Mouse (Mus musculus) neural tube, embryonic 11.5 days (tissue): ENCODE measurements at regions not wholly inside any gene's neighbourhood (a gene's known extent, or its start where the extent isn't known, plus 50 kb on each side); places are given as distances from the start of the nearest gene placed in this dataset.
A peak's percentile ranks its signal among the peaks of the same experiment; 100 is the strongest.

Source experiments
- ATAC-seq: fragments of 200-750 bp; cut with Nextera tagmentation; 2 replicates; pipeline ENCODE4 v1.8.0; 2017; ENCODE audit warnings: moderate number of reproducible peaks, mild to moderate bottlenecking, moderate TSS enrichment, moderate library complexity; ENCODE audit not compliant: insufficient read depth, low FRiP score, low TSS enrichment
- DNase-seq: peaks from one replicate; pipeline ENCODE4 v3.0.0-alpha.2; 2015; ENCODE audit warnings: low spot score
- H3K27ac ChIP-seq: fragments of 300-500 bp; sonication (generic); 2 replicates; pipeline ENCODE4 v1.5.1; 2014; ENCODE audit warnings: low read depth, mild to moderate bottlenecking, low read length
- H3K27me3 ChIP-seq: fragments of 300-500 bp; sonication (generic); 2 replicates; pipeline ENCODE4 v1.6.1; 2014; ENCODE audit warnings: mild to moderate bottlenecking, low read length, mixed read lengths; ENCODE audit not compliant: control insufficient read depth, insufficient read depth
- H3K36me3 ChIP-seq: fragments of 300-500 bp; sonication (generic); 2 replicates; pipeline ENCODE4 v1.6.1; 2014; ENCODE audit warnings: mild to moderate bottlenecking, low read length, moderate library complexity, mixed read lengths; ENCODE audit not compliant: control insufficient read depth, insufficient read depth
- H3K4me1 ChIP-seq: fragments of 300-500 bp; sonication (generic); 2 replicates; pipeline ENCODE4 v1.6.1; 2014; ENCODE audit warnings: low read length, mixed read lengths; ENCODE audit not compliant: control insufficient read depth, insufficient read depth
- H3K4me2 ChIP-seq: fragments of 300-500 bp; sonication (generic); 2 replicates; pipeline ENCODE4 v1.6.1; 2014; ENCODE audit warnings: low read depth, mild to moderate bottlenecking, moderate library complexity
- H3K4me3 ChIP-seq: fragments of 300-500 bp; sonication (generic); 2 replicates; pipeline ENCODE4 v1.5.1; 2014; ENCODE audit warnings: low read depth, low read length
- H3K9ac ChIP-seq: fragments of 300-500 bp; sonication (generic); 2 replicates; pipeline ENCODE4 v1.6.1; 2014; ENCODE audit warnings: mild to moderate bottlenecking, low read length
- H3K9me3 ChIP-seq: fragments of 300-500 bp; sonication (generic); 2 replicates; pipeline ENCODE4 v1.6.1; 2016; ENCODE audit warnings: low read length; ENCODE audit not compliant: control insufficient read depth
- WGBS: fragments of 180-500 bp; shearing (Covaris S2); extraction: QIAGEN DNeasy Blood & Tissue Kit; methylation state at CpG from one replicate; pipeline ENCODE4 v1.1.7; 2014; 5-methylcytosine and 5-hydroxymethylcytosine counted together

GRCm38 (mm10) chr15:85676156-85676555 lies 58.6 kb upstream of the Ppara start:
- H3K4me1 ChIP-seq, result peaks cover 2% of the 10 kb centered on the region; the same call in 1 of the 2 replicates
- no peak overlapping the region for H3K27ac ChIP-seq
- ATAC-seq (no peak), DNase-seq (no peak)
- peaks cover 40% of the 10 kb centered on the region for H3K27me3 ChIP-seq
- no peak overlapping the region for H3K9ac ChIP-seq
- H3K4me2 ChIP-seq, result no peak overlapping the region
- H3K9me3 ChIP-seq, result no peaks in the 10 kb centered on the region
- H3K36me3 ChIP-seq, result no peaks in the 10 kb centered on the region
- no peak overlapping the region for H3K4me3 ChIP-seq
- WGBS, result 88% methylated on average over 3 of the region's 3 CpGs

- no peak overlapping the region for H3K4me2 ChIP-seq
- H3K36me3 ChIP-seq, result no peaks in the 10 kb centered on the region
- no peak for ATAC-seq
These were observed 57.9 kb upstream of the Ppara start for GRCm38 (mm10) chr15:85676871-85677270.

GRCm38 (mm10) chr15:85677381-85677780 lies 57.4 kb upstream of the Ppara start:
- no peak for ATAC-seq
- no peak overlapping the region for H3K9ac ChIP-seq
- H3K27ac ChIP-seq, result no peak overlapping the region
- no peak overlapping the region for H3K4me2 ChIP-seq
- H3K36me3 ChIP-seq, result no peaks in the 10 kb centered on the region
- 85% methylated on average over 6 of the region's 6 CpGs for WGBS
- H3K9me3 ChIP-seq, result no peaks in the 10 kb centered on the region
- no peak overlapping the region for H3K4me3 ChIP-seq
- peaks cover 28% of the 10 kb centered on the region for H3K27me3 ChIP-seq
- no peaks in the 10 kb centered on the region for H3K4me1 ChIP-seq
- DNase-seq, result no peak

More at GRCm38 (mm10) chr15:85676871-85677270, 57.9 kb upstream of the Ppara start:
- H3K27me3 ChIP-seq, result peaks cover 33% of the 10 kb centered on the region
- no peak for DNase-seq
- no peak overlapping the region for H3K9ac ChIP-seq
- WGBS, result 81% methylated on average over 10 of the region's 10 CpGs
- H3K4me3 ChIP-seq, result no peak overlapping the region
- H3K9me3 ChIP-seq, result no peaks in the 10 kb centered on the region
- no peak overlapping the region for H3K27ac ChIP-seq
- H3K4me1 ChIP-seq, result no peaks in the 10 kb centered on the region; the same call in 1 of the 2 replicates

- ATAC-seq (no peak), DNase-seq (no peak)
- WGBS, result 91% methylated on average over 10 of the region's 10 CpGs
These were observed 56.9 kb upstream of the Ppara start for GRCm38 (mm10) chr15:85677855-85678254.

GRCm38 (mm10) chr15:85678351-85678895 lies 56.4 kb upstream of the Ppara start:
- WGBS, result 92% methylated on average over 15 of the region's 15 CpGs
- Histone ChIP-seq H3K27ac (no peak overlapping the region), H3K9ac (no peak overlapping the region), H3K4me2 (no peak overlapping the region), H3K4me3 (no peak overlapping the region), H3K36me3 (no peaks in the 10 kb centered on the region), H3K27me3 (peaks cover 19% of the 10 kb centered on the region), H3K9me3 (no peaks in the 10 kb centered on the region), H3K4me1 (no peaks in the 10 kb centered on the region)
- ATAC-seq (no peak), DNase-seq (no peak)

More at GRCm38 (mm10) chr15:85677855-85678254, 56.9 kb upstream of the Ppara start:
- no peaks in the 10 kb centered on the region for H3K36me3 ChIP-seq
- H3K4me2 ChIP-seq, result no peak overlapping the region
- no peaks in the 10 kb centered on the region for H3K9me3 ChIP-seq
- H3K9ac ChIP-seq, result no peak overlapping the region
- no peaks in the 10 kb centered on the region for H3K4me1 ChIP-seq
- H3K4me3 ChIP-seq, result no peak overlapping the region
- H3K27me3 ChIP-seq, result peaks cover 23% of the 10 kb centered on the region
- H3K27ac ChIP-seq, result no peak overlapping the region

- no peak overlapping the region for H3K27ac ChIP-seq
- no peak overlapping the region for H3K4me3 ChIP-seq
- no peak for DNase-seq
These were observed 55.6 kb upstream of the Ppara start for GRCm38 (mm10) chr15:85678981-85679708.

GRCm38 (mm10) chr15:85679864-85680428 lies 54.8 kb upstream of the Ppara start:
- no peak overlapping the region for H3K27ac ChIP-seq
- H3K9ac ChIP-seq, result no peak overlapping the region
- H3K9me3 ChIP-seq, result no peaks in the 10 kb centered on the region
- ATAC-seq (no peak), DNase-seq (no peak)
- 0 out of 2 replicates have a peak, but pooled peaks cover 6% of the 10 kb centered on the region for H3K27me3 ChIP-seq
- 82% methylated on average over 10 of the region's 10 CpGs for WGBS
- no peak overlapping the region for H3K4me2 ChIP-seq
- no peak overlapping the region for H3K4me3 ChIP-seq
- no peaks in the 10 kb centered on the region for H3K4me1 ChIP-seq
- no peaks in the 10 kb centered on the region for H3K36me3 ChIP-seq

More at GRCm38 (mm10) chr15:85678981-85679708, 55.6 kb upstream of the Ppara start:
- Histone ChIP-seq H3K36me3 (no peaks in the 10 kb centered on the region), H3K4me2 (no peak overlapping the region), H3K27me3 (peaks cover 12% of the 10 kb centered on the region), H3K9me3 (no peaks in the 10 kb centered on the region), H3K9ac (no peak overlapping the region), H3K4me1 (no peaks in the 10 kb centered on the region)
- ATAC-seq, result no peak
- 80% methylated on average over 24 of the region's 24 CpGs for WGBS

GRCm38 (mm10) chr15:85680460-85681224 lies 54.1 kb upstream of the Ppara start:
- H3K27ac ChIP-seq, result 0 out of 2 replicates have a peak overlapping the region, but pooled peaks have one; percentile 1
- H3K4me3 ChIP-seq, result no peak overlapping the region
- ATAC-seq (no peak), DNase-seq (no peak)
- H3K36me3 ChIP-seq, result no peaks in the 10 kb centered on the region
- no peak overlapping the region for H3K4me2 ChIP-seq
- H3K27me3 ChIP-seq, result 0 out of 2 replicates have a peak, but pooled peaks cover 3% of the 10 kb centered on the region
- no peak overlapping the region; the same call in 1 of the 2 replicates for H3K9ac ChIP-seq
- 54% methylated on average over 13 of the region's 13 CpGs for WGBS
- H3K4me1 ChIP-seq, result no peaks in the 10 kb centered on the region
- no peaks in the 10 kb centered on the region for H3K9me3 ChIP-seq
